Comparison of ENCODE assay signal across 8 mouse cellular contexts in the genomic region with DNA sequence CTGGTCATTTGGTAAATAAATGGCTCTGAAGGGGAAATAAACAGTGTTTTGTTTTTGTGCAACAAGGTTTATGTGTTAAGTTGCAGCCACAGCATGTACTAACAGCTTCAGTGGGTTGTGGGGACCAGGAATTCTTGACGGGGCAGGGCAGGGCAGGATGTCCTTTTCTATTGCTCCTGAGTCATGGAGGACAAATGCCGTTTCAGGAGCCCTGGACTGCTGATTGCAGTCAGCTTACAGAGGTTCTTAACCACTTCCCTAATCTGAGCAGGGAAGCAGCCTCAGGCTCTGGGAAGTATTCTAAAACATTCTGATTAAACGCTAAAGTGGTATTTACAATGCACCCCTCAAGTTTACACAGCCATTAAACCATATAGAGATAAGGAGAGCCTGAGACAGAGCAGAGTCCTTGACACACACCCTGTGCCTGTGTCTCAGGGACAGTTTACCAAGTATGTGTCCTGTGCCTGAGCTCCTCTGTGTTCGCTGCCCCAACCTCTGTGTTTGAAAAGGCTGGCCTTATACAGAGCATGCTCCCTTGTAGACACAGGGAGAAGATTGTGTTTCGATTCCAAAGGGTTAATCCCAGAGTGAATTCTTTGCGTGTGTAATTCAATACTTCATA.
DNase-seq lines count a peak whose midpoint lies in the region; ATAC-seq and TF ChIP-seq lines count a peak whose summit lies in the region.

No protein-coding gene starts in this region.

- TF ChIP-seq RAD21 in CH12.LX (IDR thresholded peaks at IDR 0.05; ENCODE audit: low read depth, low read length): no peak; the same call in 1 of the 2 replicates

- peak overlapping the region; percentile 86 for H3K27ac ChIP-seq in CH12.LX (ENCODE audit: insufficient read depth, low read depth)
- peak overlapping the region; percentile 27; the same call in 1 of the 2 replicates for H3K27ac ChIP-seq in bone marrow, adult 2 months (ENCODE audit: control insufficient read depth, insufficient read depth, low read depth, low read length, poor library complexity)
- H3K27ac ChIP-seq in intestine, postnatal 0 days (ENCODE audit: low read depth, low read length): no peak overlapping the region; the same call in 1 of the 2 replicates
- peak overlapping the region; percentile 89 for H3K27ac ChIP-seq in lung, embryonic 15.5 days

- H3K79me2 ChIP-seq in CH12.LX (replicated peaks; ENCODE audit: control insufficient read depth, extremely low read depth, insufficient read depth, poor library complexity, severe bottlenecking): no peaks in the 10 kb centered on the region

- H3K4me3 ChIP-seq in CH12.LX (replicated peaks in 1 of 3; ENCODE audit: low read depth in 2 of 3, low read length in 2 of 3, poor library complexity in 1 of 3): no peak overlapping the region
- H3K4me3 ChIP-seq in bone marrow, adult 2 months (replicated peaks; ENCODE audit: control insufficient read depth, low read depth, low read length): no peak overlapping the region
- peak overlapping the region; percentile 20 for H3K4me3 ChIP-seq in intestine, postnatal 0 days (ENCODE audit: low read depth, low read length)
- H3K4me3 ChIP-seq in lung, embryonic 15.5 days: no peak overlapping the region

- peaks cover 5 to 45% of the 10 kb centered on the region in 2 experiments; a peak in 3 of 4 replicates for H3K4me1 ChIP-seq in CH12.LX (ENCODE audit: control insufficient read depth in 1 of 2, insufficient read depth in 2 of 2)
- H3K4me1 ChIP-seq in bone marrow, adult 2 months (ENCODE audit: control insufficient read depth, insufficient read depth, low read length): peaks cover 1% of the 10 kb centered on the region
- H3K4me1 ChIP-seq in intestine, postnatal 0 days (replicated peaks; ENCODE audit: control insufficient read depth, insufficient read depth, low read length): no peaks in the 10 kb centered on the region; the same call in 1 of the 2 replicates
- peaks cover 33% of the 10 kb centered on the region for H3K4me1 ChIP-seq in lung, embryonic 15.5 days

- no peaks in the 10 kb centered on the region for H3K36me3 ChIP-seq in CH12.LX (replicated peaks in 1 of 2; ENCODE audit: control insufficient read depth in 1 of 2, insufficient read depth in 1 of 2, low read length in 1 of 2)
- no peaks in the 10 kb centered on the region for H3K36me3 ChIP-seq in intestine, postnatal 0 days (ENCODE audit: control insufficient read depth, insufficient read depth)
- H3K36me3 ChIP-seq in lung, embryonic 15.5 days: no peaks in the 10 kb centered on the region

- no peak for TF ChIP-seq CTCF in CH12.LX (conservative IDR thresholded peaks at IDR 0.05 in 1 of 2, IDR thresholded peaks at IDR 0.05 in 1 of 2; ENCODE audit: low read depth in 2 of 2, low read length in 2 of 2)
- no peak for TF ChIP-seq CTCF in bone marrow, adult 2 months (IDR thresholded peaks at IDR 0.05; ENCODE audit: control insufficient read depth, insufficient read depth, low read length)
- TF ChIP-seq CTCF in intestine, postnatal 0 days (IDR thresholded peaks at IDR 0.05; ENCODE audit: low read depth): no peak

- H3K4me2 ChIP-seq in CH12.LX (ENCODE audit: insufficient read depth, low read depth, poor library complexity, severe bottlenecking): no peak overlapping the region
- H3K4me2 ChIP-seq in intestine, postnatal 0 days (replicated peaks; ENCODE audit: low read depth): peak overlapping the region; percentile 63
- H3K4me2 ChIP-seq in lung, embryonic 15.5 days: peak overlapping the region; percentile 37

- TF ChIP-seq POLR2A in CH12.LX (IDR thresholded peaks at IDR 0.05; ENCODE audit: low read depth, low read length): no peak
- no peak for TF ChIP-seq POLR2A in bone marrow, adult 2 months (IDR thresholded peaks at IDR 0.05; ENCODE audit: borderline replicate concordance, control insufficient read depth, low read depth, low read length)

- WGBS in bone marrow, adult 2 months: 16% methylated on average over 6 of the region's 6 CpGs
- WGBS in intestine, postnatal 0 days: 11% methylated on average over 6 of the region's 6 CpGs
- 5% methylated on average over 6 of the region's 6 CpGs for WGBS in lung, embryonic 15.5 days

- ATAC-seq in granulocyte monocyte progenitor cell, adult 5-6 weeks (replicated peaks; ENCODE audit: poor library complexity, severe bottlenecking): peak; percentile 93
- peak; percentile 94 for ATAC-seq in intestine, postnatal 0 days
- ATAC-seq in lung, embryonic 15.5 days (ENCODE audit: borderline replicate concordance, extremely low read depth, low FRiP score, low TSS enrichment): peak; percentile 90

- in situ Hi-C loops in CH12.LX (cut with MboI; ENCODE audit: low pct_ligation_motif_present, low pct_unique_long_range_greater_than_20kb, low sequenced_read_pairs): loop anchor here (25.0 kb wide), 1 partner anchor 1331 kb away; the partner anchor contains the start of gene Zeb2

- peak overlapping the region; percentile 29 for H3K9ac ChIP-seq in CH12.LX (ENCODE audit: insufficient read depth, low read depth)
- no peak overlapping the region; the same call in 1 of the 2 replicates for H3K9ac ChIP-seq in intestine, postnatal 0 days (ENCODE audit: low read depth, low read length)
- 0 out of 2 replicates have a peak overlapping the region, but pooled peaks have one; percentile 20 for H3K9ac ChIP-seq in lung, embryonic 15.5 days

- no peaks in the 10 kb centered on the region for H3K27me3 ChIP-seq in CH12.LX (replicated peaks)
- no peaks in the 10 kb centered on the region for H3K27me3 ChIP-seq in intestine, postnatal 0 days (replicated peaks; ENCODE audit: control insufficient read depth, insufficient read depth, low read length)
- H3K27me3 ChIP-seq in lung, embryonic 15.5 days: no peaks in the 10 kb centered on the region

- peak; percentile 18 for DNase-seq in CH12.LX (ENCODE audit: extremely low read depth)
- peak; percentile 19 for DNase-seq in ovary, postnatal 14 days (ENCODE audit: low spot score)
- no peak for DNase-seq in testis, postnatal 10 days (ENCODE audit: low spot score)
- DNase-seq in frontal cortex, postnatal 36 days (ENCODE audit: low spot score in 2 of 2): no peak

- TF ChIP-seq EP300 in CH12.LX (IDR thresholded peaks at IDR 0.05; ENCODE audit: low read length): no peak

- dilution Hi-C loops in CH12.LX (cut with MboI; ENCODE audit: extremely low pct_ligation_motif_present, extremely low pct_unique_long_range_greater_than_20kb, low sequenced_read_pairs): no loop called here

- no peaks in the 10 kb centered on the region for H3K9me3 ChIP-seq in CH12.LX (replicated peaks; ENCODE audit: low read length)
- H3K9me3 ChIP-seq in intestine, postnatal 0 days (ENCODE audit: control insufficient read depth): no peaks in the 10 kb centered on the region
- no peaks in the 10 kb centered on the region for H3K9me3 ChIP-seq in lung, embryonic 15.5 days

TF ChIP-seq in CH12.LX, 34 proteins besides CTCF, POLR2A, EP300 and RAD21:
- TF ChIP-seq KAT2A (IDR thresholded peaks at IDR 0.05; ENCODE audit: insufficient replicate concordance, low read length) (no peak), MAX (IDR thresholded peaks at IDR 0.05; ENCODE audit: low read length) (no peak), TBP (conservative IDR thresholded peaks at IDR 0.05; ENCODE audit: low read depth, low read length) (no peak), NELFE (IDR thresholded peaks at IDR 0.05; ENCODE audit: low read depth, low read length) (no peak), MYC (IDR thresholded peaks at IDR 0.05; ENCODE audit: low read depth, low read length) (no peak), JUN (IDR thresholded peaks at IDR 0.05; ENCODE audit: insufficient read depth, low read depth, low read length) (no peak), MEF2A (IDR thresholded peaks at IDR 0.05; ENCODE audit: borderline replicate concordance, low read depth, low read length) (no peak), GABPA (IDR thresholded peaks at IDR 0.05; ENCODE audit: insufficient replicate concordance, low read depth, low read length) (no peak), POLR2AphosphoS2 (IDR thresholded peaks at IDR 0.05; ENCODE audit: low read depth, low read length) (no peak), E2F4 (IDR thresholded peaks at IDR 0.05; ENCODE audit: insufficient replicate concordance, low read depth, low read length) (no peak), USF2 (conservative IDR thresholded peaks at IDR 0.05; ENCODE audit: low read depth, low read length) (no peak), CHD1 (IDR thresholded peaks at IDR 0.05; ENCODE audit: low read depth, low read length) (no peak), ZKSCAN1 (IDR thresholded peaks at IDR 0.05; ENCODE audit: borderline replicate concordance, low read depth, low read length) (no peak), BHLHE40 (IDR thresholded peaks at IDR 0.05; ENCODE audit: low read depth, low read length) (no peak), IRF4 (IDR thresholded peaks at IDR 0.05; ENCODE audit: low read depth, low read length) (no peak), SIN3A (IDR thresholded peaks at IDR 0.05; ENCODE audit: low read length) (no peak), MXI1 (IDR thresholded peaks at IDR 0.05; ENCODE audit: low read depth, low read length) (no peak), CHD2 (IDR thresholded peaks at IDR 0.05; ENCODE audit: low read length) (no peak)
TF ChIP-seq in CH12.LX: peak in this region for 0.

Comparison
In these comparisons a context has a peak if more than half of its experiments do, and no peak if none do; other contexts are left out.
1. DNase-seq: peak in CH12.LX (single experiment) and ovary, postnatal 14 days (single experiment); none in testis, postnatal 10 days (single experiment) and frontal cortex, postnatal 36 days (0 of 2).
2. Peak in every context shown above with its lines, with median percentiles within 50 percentile points of each other: ATAC-seq.